Mouse (Mus musculus): Measurements from ENCODE around the gene Gm20737. TPM values are rescaled to one million over a fixed set of nuclear protein-coding genes. Genes with fewer than 3 reads are reported as not detected.
"Not testable (repeated sequence)": the region's sequence is repeated elsewhere in the genome, so short reads cannot be mapped to it uniquely, and the experiment has no call there.

Gene Gm20737
- polyA plus RNA-seq (2014; fragmentation: Nextera tagmentation; extraction: Ambion mirVana) = not detected in 2 replicates

GRCm38 (mm10) chrY:10535942-10536341 is at the start of gene Gm20737:
Gm20737 (minus strand) TSS chrY:10536042.
- not testable (repeated sequence) for H3K4me2 ChIP-seq; ATAC-seq (replicated peaks; ENCODE audit: insufficient number of reproducible peaks, low FRiP score, low TSS enrichment); H3K9ac ChIP-seq (ENCODE audit: low read depth, low read length); H3K27ac ChIP-seq (ENCODE audit: low read depth, low read length); H3K4me1 ChIP-seq (ENCODE audit: control insufficient read depth, insufficient read depth, low read length); H3K36me3 ChIP-seq (ENCODE audit: control insufficient read depth, insufficient read depth, low read length); H3K4me3 ChIP-seq (ENCODE audit: low read depth, low read length); H3K9me3 ChIP-seq (replicated peaks; ENCODE audit: control insufficient read depth, low read length); H3K27me3 ChIP-seq (ENCODE audit: control insufficient read depth, insufficient read depth, low read length)

DNA sequence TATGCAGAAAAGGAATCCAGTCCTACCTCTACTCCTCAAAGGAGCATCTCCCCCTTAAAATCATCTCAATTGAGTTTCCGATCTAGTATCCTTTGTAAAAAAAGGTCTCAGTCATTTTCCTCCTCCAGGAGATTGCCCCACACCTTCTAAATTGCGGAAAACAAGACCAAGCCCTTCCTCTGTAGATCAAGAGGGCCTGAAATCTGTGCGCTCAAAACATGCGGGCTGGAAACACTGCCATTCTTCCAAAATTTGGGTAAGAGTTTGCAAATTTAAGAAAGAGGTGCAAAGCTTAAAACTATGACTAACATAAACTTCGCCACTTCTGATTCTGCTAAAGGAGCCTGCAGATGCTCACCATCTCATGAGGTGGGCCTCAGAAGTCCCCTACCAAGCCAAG is 17.3 kb upstream of the Gm20737 start, which contains the start of gene Gm21775:
Gene Gm21775, plus strand, starts transcription at position 301 of the 400 bp plus-strand sequence.
- not testable (repeated sequence) for H3K9me3 ChIP-seq (replicated peaks; ENCODE audit: control insufficient read depth, low read length); H3K27me3 ChIP-seq (ENCODE audit: control insufficient read depth, insufficient read depth, low read length); ATAC-seq (replicated peaks; ENCODE audit: insufficient number of reproducible peaks, low FRiP score, low TSS enrichment); H3K4me2 ChIP-seq; H3K4me3 ChIP-seq (ENCODE audit: low read depth, low read length); H3K9ac ChIP-seq (ENCODE audit: low read depth, low read length); H3K27ac ChIP-seq (ENCODE audit: low read depth, low read length); H3K4me1 ChIP-seq (ENCODE audit: control insufficient read depth, insufficient read depth, low read length); H3K36me3 ChIP-seq (ENCODE audit: control insufficient read depth, insufficient read depth, low read length)
- WGBS (ENCODE audit: insufficient replicate concordance) = 46% methylated on average over 1 of the region's 5 CpGs

Other genes with a start within 250 kb of the Gm20737 start
- gene Gm20834, start 211.5 kb downstream of the Gm20737 start, polyA plus RNA-seq (2014; fragmentation: Nextera tagmentation; extraction: Ambion mirVana) = not detected in 2 replicates
- gene Gm28510, start 123.3 kb downstream of the Gm20737 start, polyA plus RNA-seq (2014; fragmentation: Nextera tagmentation; extraction: Ambion mirVana) = not detected in 2 replicates
- not detected in 2 replicates for gene Gm21775, start 17.4 kb upstream of the Gm20737 start, polyA plus RNA-seq (2014; fragmentation: Nextera tagmentation; extraction: Ambion mirVana)
- not detected in 2 replicates for gene Gm21900, start 80.3 kb upstream of the Gm20737 start, polyA plus RNA-seq (2014; fragmentation: Nextera tagmentation; extraction: Ambion mirVana)
- not detected in 2 replicates for gene Gm20777, start 216.4 kb upstream of the Gm20737 start, polyA plus RNA-seq (2014; fragmentation: Nextera tagmentation; extraction: Ambion mirVana)

Measured in heart, embryonic 11.5 days (tissue).